10 mouse cellular contexts compared by ENCODE assay signal in genomic region chr7:127090154-127091113, GRCm38 (mm10). TPM values are rescaled to one million over a fixed set of nuclear protein-coding genes. Genes with fewer than 3 reads are reported as not detected.
DNase-seq lines count a peak whose midpoint lies in the region; ATAC-seq lines count a peak whose summit lies in the region.
"Had no signal": no experiment of that assay in that cellular context is flagged by ENCODE, and none has a peak within 500 bp of the region (broad histone marks: within the 10 kb centered on the region; RNA-seq: fewer than 3 reads in every experiment).

No protein-coding gene starts in this region.

- no peak for ATAC-seq in hindbrain, embryonic 11.5 days (ENCODE audit: low FRiP score)
- ATAC-seq in CD4-positive, CD25-positive, alpha-beta regulatory T cell, adult 4 months, result peak; percentile 4
- no peak for ATAC-seq in embryonic facial prominence, embryonic 13.5 days (ENCODE audit: insufficient number of reproducible peaks, insufficient read depth, low FRiP score, low TSS enrichment, low read depth)
- 0 out of 2 replicates have a peak, but pooled peaks have one; percentile 1 for ATAC-seq in liver, embryonic 16.5 days (ENCODE audit: low read depth)
- ATAC-seq in hindbrain, embryonic 13.5 days (ENCODE audit: low FRiP score), result no peak

- 86% methylated on average over 20 of the region's 20 CpGs for WGBS in hindbrain, embryonic 10.5 days
- WGBS in hindbrain, embryonic 11.5 days, result 90% methylated on average over 20 of the region's 20 CpGs
- 89% methylated on average over 19 of the region's 20 CpGs for WGBS in embryonic facial prominence, embryonic 13.5 days
- WGBS in liver, embryonic 16.5 days (ENCODE audit: insufficient replicate concordance), result 33% methylated on average over 20 of the region's 20 CpGs
- 83% methylated on average over 20 of the region's 20 CpGs for WGBS in hindbrain, embryonic 13.5 days

- H3K4me1 ChIP-seq in hindbrain, embryonic 10.5 days (replicated peaks), result peaks cover 37% of the 10 kb centered on the region
- no peaks in the 10 kb centered on the region for H3K4me1 ChIP-seq in hindbrain, embryonic 11.5 days (replicated peaks; ENCODE audit: control insufficient read depth, insufficient read depth, low read length)
- peaks cover 24% of the 10 kb centered on the region for H3K4me1 ChIP-seq in embryonic facial prominence, embryonic 13.5 days
- H3K4me1 ChIP-seq in liver, embryonic 16.5 days (ENCODE audit: control insufficient read depth, low read depth, low read length), result peaks cover 57% of the 10 kb centered on the region
- peaks cover 8% of the 10 kb centered on the region for H3K4me1 ChIP-seq in hindbrain, embryonic 13.5 days (replicated peaks)

- peak overlapping the region; percentile 69 for H3K27ac ChIP-seq in hindbrain, embryonic 10.5 days
- H3K27ac ChIP-seq in hindbrain, embryonic 11.5 days (ENCODE audit: low read depth, low read length), result no peak overlapping the region
- no peak overlapping the region for H3K27ac ChIP-seq in embryonic facial prominence, embryonic 13.5 days
- peak overlapping the region; percentile 88 for H3K27ac ChIP-seq in liver, embryonic 16.5 days (ENCODE audit: low read length)
- H3K27ac ChIP-seq in hindbrain, embryonic 13.5 days, result no peak overlapping the region
- H3K27ac ChIP-seq: forebrain, embryonic 12.5 days had no signal

- H3K27me3 ChIP-seq in hindbrain, embryonic 10.5 days (ENCODE audit: insufficient read depth, poor library complexity, severe bottlenecking), result no peaks in the 10 kb centered on the region
- no peaks in the 10 kb centered on the region for H3K27me3 ChIP-seq in hindbrain, embryonic 11.5 days (ENCODE audit: control insufficient read depth, insufficient read depth, low read length)
- H3K27me3 ChIP-seq in embryonic facial prominence, embryonic 13.5 days, result peaks cover 5% of the 10 kb centered on the region; the same call in 1 of the 2 replicates
- H3K27me3 ChIP-seq in liver, embryonic 16.5 days (ENCODE audit: control insufficient read depth, insufficient read depth, low read depth, low read length), result no peaks in the 10 kb centered on the region
- H3K27me3 ChIP-seq in hindbrain, embryonic 13.5 days, result no peaks in the 10 kb centered on the region
- H3K27me3 ChIP-seq: forebrain, embryonic 12.5 days had no signal

- H3K36me3 ChIP-seq in hindbrain, embryonic 10.5 days, result no peaks in the 10 kb centered on the region
- no peaks in the 10 kb centered on the region for H3K36me3 ChIP-seq in hindbrain, embryonic 11.5 days (ENCODE audit: control insufficient read depth, insufficient read depth, low read length)
- no peaks in the 10 kb centered on the region for H3K36me3 ChIP-seq in embryonic facial prominence, embryonic 13.5 days
- H3K36me3 ChIP-seq in liver, embryonic 16.5 days (ENCODE audit: control insufficient read depth, insufficient read depth), result no peaks in the 10 kb centered on the region
- no peaks in the 10 kb centered on the region for H3K36me3 ChIP-seq in hindbrain, embryonic 13.5 days
- H3K36me3 ChIP-seq: forebrain, embryonic 12.5 days had no signal

- no peaks in the 10 kb centered on the region for H3K9me3 ChIP-seq in hindbrain, embryonic 10.5 days
- H3K9me3 ChIP-seq in hindbrain, embryonic 11.5 days (ENCODE audit: control insufficient read depth, low read length), result no peaks in the 10 kb centered on the region
- no peaks in the 10 kb centered on the region for H3K9me3 ChIP-seq in embryonic facial prominence, embryonic 13.5 days
- no peaks in the 10 kb centered on the region for H3K9me3 ChIP-seq in liver, embryonic 16.5 days (replicated peaks; ENCODE audit: control insufficient read depth, low read length)
- no peaks in the 10 kb centered on the region for H3K9me3 ChIP-seq in hindbrain, embryonic 13.5 days
- H3K9me3 ChIP-seq: forebrain, embryonic 12.5 days had no signal

- peak overlapping the region; percentile 16; the same call in 1 of the 2 replicates for H3K4me3 ChIP-seq in hindbrain, embryonic 10.5 days
- no peak overlapping the region for H3K4me3 ChIP-seq in hindbrain, embryonic 11.5 days (ENCODE audit: low read depth, low read length)
- H3K4me3 ChIP-seq in embryonic facial prominence, embryonic 13.5 days, result no peak overlapping the region
- H3K4me3 ChIP-seq in liver, embryonic 16.5 days (ENCODE audit: low read depth, low read length), result peak overlapping the region; percentile 66
- H3K4me3 ChIP-seq in hindbrain, embryonic 13.5 days, result no peak overlapping the region
- H3K4me3 ChIP-seq: forebrain, embryonic 12.5 days had no signal

- DNase-seq in hindbrain, embryonic 10.5 days (ENCODE audit: low spot score), result no peak
- no peak for DNase-seq in hindbrain, embryonic 11.5 days (ENCODE audit: low spot score)
- DNase-seq in urinary bladder, postnatal 36 days (ENCODE audit: low spot score in 2 of 2), result no peak
- no peak for DNase-seq in adrenal gland, adult 8-10 months
- DNase-seq: cerebellum, adult 11 months had no signal

- no peak overlapping the region for H3K4me2 ChIP-seq in hindbrain, embryonic 11.5 days (replicated peaks; ENCODE audit: low read depth, low read length)
- H3K4me2 ChIP-seq in embryonic facial prominence, embryonic 13.5 days, result 0 out of 2 replicates have a peak overlapping the region, but pooled peaks have one; percentile 35
- peak overlapping the region; percentile 75 for H3K4me2 ChIP-seq in liver, embryonic 16.5 days (ENCODE audit: low read depth, low read length)
- H3K4me2 ChIP-seq in hindbrain, embryonic 13.5 days, result no peak overlapping the region

- H3K9ac ChIP-seq in hindbrain, embryonic 11.5 days (ENCODE audit: low read depth, low read length), result no peak overlapping the region
- no peak overlapping the region for H3K9ac ChIP-seq in embryonic facial prominence, embryonic 13.5 days
- H3K9ac ChIP-seq in liver, embryonic 16.5 days (ENCODE audit: low read depth, low read length), result peak overlapping the region; percentile 74
- no peak overlapping the region for H3K9ac ChIP-seq in hindbrain, embryonic 13.5 days
- H3K9ac ChIP-seq: forebrain, embryonic 12.5 days had no signal

RNA-seq across cellular contexts. Expression of gene AI467606, which starts 0.7 kb away (rescaled TPM):
- 0.80 and 0.81 TPM in 2 replicates for polyA plus RNA-seq in hindbrain, embryonic 10.5 days (2016; fragmentation: Nextera tagmentation; extraction: Ambion mirVana)
- 1.0 and 1.3 TPM in 2 replicates for polyA plus RNA-seq in hindbrain, embryonic 11.5 days (2014; fragmentation: Nextera tagmentation; extraction: Ambion mirVana)
- 100 to 1,000 TPM; 274 to 321 TPM for polyA plus RNA-seq in CD4-positive, CD25-positive, alpha-beta regulatory T cell, adult 4 months (2017; shearing (Covaris generic))
- 1.8 and 2.0 TPM in 2 replicates for polyA plus RNA-seq in embryonic facial prominence, embryonic 13.5 days (2015; fragmentation: Nextera tagmentation; extraction: Ambion mirVana)
- 8.1 and 8.7 TPM in 2 replicates for polyA plus RNA-seq in liver, embryonic 16.5 days (2015; fragmentation: Nextera tagmentation; extraction: Ambion mirVana)
- 1.5 and 2.1 TPM in 2 replicates for polyA plus RNA-seq in hindbrain, embryonic 13.5 days (2015; fragmentation: Nextera tagmentation; extraction: Ambion mirVana)
- 1 to 10 TPM; 1.4 to 1.8 (median 1.5) TPM for total RNA-seq in adrenal gland, adult 8-10 months (2022)

RNA-seq across cellular contexts. Expression of gene Zg16, which starts 3.3 kb away (rescaled TPM):
- polyA plus RNA-seq in hindbrain, embryonic 10.5 days (2016; fragmentation: Nextera tagmentation; extraction: Ambion mirVana), result not detected in 2 replicates
- not detected in 2 replicates for polyA plus RNA-seq in hindbrain, embryonic 11.5 days (2014; fragmentation: Nextera tagmentation; extraction: Ambion mirVana)
- polyA plus RNA-seq in CD4-positive, CD25-positive, alpha-beta regulatory T cell, adult 4 months (2017; shearing (Covaris generic)), result under 1 TPM in 1 of 2 experiments, not detected in 1; 0.81 TPM
- 15.5 TPM in 1 of 2 replicates, not detected in the other for polyA plus RNA-seq in embryonic facial prominence, embryonic 13.5 days (2015; fragmentation: Nextera tagmentation; extraction: Ambion mirVana)
- 0.58 TPM in 1 of 2 replicates, not detected in the other for polyA plus RNA-seq in liver, embryonic 16.5 days (2015; fragmentation: Nextera tagmentation; extraction: Ambion mirVana)
- polyA plus RNA-seq in hindbrain, embryonic 13.5 days (2015; fragmentation: Nextera tagmentation; extraction: Ambion mirVana), result not detected in 2 replicates
- not detected for total RNA-seq in adrenal gland, adult 8-10 months (2022)
- polyA plus RNA-seq: forebrain, embryonic 12.5 days had no signal

RNA-seq across cellular contexts. Expression of gene Qprt, which starts 31.6 kb away (rescaled TPM):
- polyA plus RNA-seq in hindbrain, embryonic 10.5 days (2016; fragmentation: Nextera tagmentation; extraction: Ambion mirVana), result 2.6 and 4.9 TPM in 2 replicates
- 1.7 and 2.0 TPM in 2 replicates for polyA plus RNA-seq in hindbrain, embryonic 11.5 days (2014; fragmentation: Nextera tagmentation; extraction: Ambion mirVana)
- 10 to 100 TPM in 1 of 2 experiments, 1 to 10 TPM in 1; 7.5 to 15.2 TPM for polyA plus RNA-seq in CD4-positive, CD25-positive, alpha-beta regulatory T cell, adult 4 months (2017; shearing (Covaris generic))
- polyA plus RNA-seq in embryonic facial prominence, embryonic 13.5 days (2015; fragmentation: Nextera tagmentation; extraction: Ambion mirVana), result 1.1 and 1.2 TPM in 2 replicates
- 74.1 and 76.6 TPM in 2 replicates for polyA plus RNA-seq in liver, embryonic 16.5 days (2015; fragmentation: Nextera tagmentation; extraction: Ambion mirVana)
- 0.54 and 0.68 TPM in 2 replicates for polyA plus RNA-seq in hindbrain, embryonic 13.5 days (2015; fragmentation: Nextera tagmentation; extraction: Ambion mirVana)
- total RNA-seq in adrenal gland, adult 8-10 months (2022), result under 1 TPM; 0.12 to 0.83 (median 0.31) TPM

RNA-seq across cellular contexts. Expression of gene Spn, which starts 47.2 kb away (rescaled TPM):
- not detected in 2 replicates for polyA plus RNA-seq in hindbrain, embryonic 10.5 days (2016; fragmentation: Nextera tagmentation; extraction: Ambion mirVana)
- 0.07 and 0.08 TPM in 2 replicates for polyA plus RNA-seq in hindbrain, embryonic 11.5 days (2014; fragmentation: Nextera tagmentation; extraction: Ambion mirVana)
- polyA plus RNA-seq in CD4-positive, CD25-positive, alpha-beta regulatory T cell, adult 4 months (2017; shearing (Covaris generic)), result 100 to 1,000 TPM; 101 to 103 TPM
- polyA plus RNA-seq in embryonic facial prominence, embryonic 13.5 days (2015; fragmentation: Nextera tagmentation; extraction: Ambion mirVana), result 0.15 and 0.25 TPM in 2 replicates
- polyA plus RNA-seq in liver, embryonic 16.5 days (2015; fragmentation: Nextera tagmentation; extraction: Ambion mirVana), result 5.5 and 6.3 TPM in 2 replicates
- 0.06 and 0.09 TPM in 2 replicates for polyA plus RNA-seq in hindbrain, embryonic 13.5 days (2015; fragmentation: Nextera tagmentation; extraction: Ambion mirVana)
- 1 to 10 TPM; 1.2 to 2.0 (median 1.7) TPM for total RNA-seq in adrenal gland, adult 8-10 months (2022)

RNA-seq across cellular contexts. Expression of gene Kif22, which starts 48.2 kb away (rescaled TPM):
- polyA plus RNA-seq in hindbrain, embryonic 10.5 days (2016; fragmentation: Nextera tagmentation; extraction: Ambion mirVana), result 161 and 193 TPM in 2 replicates
- 142 and 146 TPM in 2 replicates for polyA plus RNA-seq in hindbrain, embryonic 11.5 days (2014; fragmentation: Nextera tagmentation; extraction: Ambion mirVana)
- 10 to 100 TPM; 13.9 to 20.5 TPM for polyA plus RNA-seq in CD4-positive, CD25-positive, alpha-beta regulatory T cell, adult 4 months (2017; shearing (Covaris generic))
- 99.4 and 124 TPM in 2 replicates for polyA plus RNA-seq in embryonic facial prominence, embryonic 13.5 days (2015; fragmentation: Nextera tagmentation; extraction: Ambion mirVana)
- 102 and 103 TPM in 2 replicates for polyA plus RNA-seq in liver, embryonic 16.5 days (2015; fragmentation: Nextera tagmentation; extraction: Ambion mirVana)
- 30.2 and 32.6 TPM in 2 replicates for polyA plus RNA-seq in hindbrain, embryonic 13.5 days (2015; fragmentation: Nextera tagmentation; extraction: Ambion mirVana)
- total RNA-seq in adrenal gland, adult 8-10 months (2022), result 1 to 10 TPM; 1.5 to 3.6 (median 1.8) TPM

Comparison
In these comparisons a context has a peak if more than half of its experiments do, and no peak if none do; other contexts are left out.
1. H3K27ac ChIP-seq: peak in hindbrain, embryonic 10.5 days (single experiment) and liver, embryonic 16.5 days (single experiment); none in hindbrain, embryonic 11.5 days (single experiment), embryonic facial prominence, embryonic 13.5 days (single experiment) and hindbrain, embryonic 13.5 days (single experiment).
2. H3K4me3 ChIP-seq: peak in hindbrain, embryonic 10.5 days (single experiment) and liver, embryonic 16.5 days (single experiment); none in hindbrain, embryonic 11.5 days (single experiment), embryonic facial prominence, embryonic 13.5 days (single experiment) and hindbrain, embryonic 13.5 days (single experiment).
3. ATAC-seq: peak in CD4-positive, CD25-positive, alpha-beta regulatory T cell, adult 4 months (single experiment) and liver, embryonic 16.5 days (single experiment); none in hindbrain, embryonic 11.5 days (single experiment), embryonic facial prominence, embryonic 13.5 days (single experiment) and hindbrain, embryonic 13.5 days (single experiment).
4. H3K4me2 ChIP-seq: peak in embryonic facial prominence, embryonic 13.5 days (single experiment) and liver, embryonic 16.5 days (single experiment); none in hindbrain, embryonic 11.5 days (single experiment) and hindbrain, embryonic 13.5 days (single experiment).
5. RNA of gene AI467606, which starts 0.7 kb away (polyA plus RNA-seq): 274 to 321 TPM in CD4-positive, CD25-positive, alpha-beta regulatory T cell, adult 4 months; 8.1 to 8.7 TPM in liver, embryonic 16.5 days, 1.8 to 2.0 TPM in embryonic facial prominence, embryonic 13.5 days, 1.5 to 2.1 TPM in hindbrain, embryonic 13.5 days, 1.0 to 1.3 TPM in hindbrain, embryonic 11.5 days and 0.80 to 0.81 TPM in hindbrain, embryonic 10.5 days; every median in the first group is over 10 times any median in the second.